Mouse (Mus musculus) G1E (cell line): Measurements from ENCODE around the gene Spats1.

Experiments used
- CTCF ChIP-seq: IDR thresholded peaks from 2 replicates; pipeline ENCODE4 v1.5.1; 2012; ENCODE audit warnings: low read depth, low read length, inconsistent platforms, mixed read lengths
- GATA1 ChIP-seq: IDR thresholded peaks from 2 replicates; pipeline ENCODE4 v1.6.1; 2012; ENCODE audit warnings: borderline replicate concordance, low read length, inconsistent platforms, mixed read lengths

- TF ChIP-seq CTCF (no peak), GATA1 (no peak)
These were observed 72.6 kb downstream of the Spats1 start for GRCm38 (mm10) chr17:45402601-45403000.
